Mouse (Mus musculus) splenic B cell, adult 2 months (primary cell): Measurements from ENCODE around the gene Shtn1.

Experiments
- DNase-seq: peaks from one replicate; pipeline ENCODE4 v3.0.0-alpha.2; 2011; ENCODE audit warnings: low read depth, low spot score
- H3K27me3 ChIP-seq: 2 replicates; pipeline ENCODE4 v1.6.1; 2012; ENCODE audit warnings: mild to moderate bottlenecking, low read length, moderate library complexity, mixed read lengths; ENCODE audit not compliant: control insufficient read depth, poor library complexity, insufficient read depth, severe bottlenecking
- H3K36me3 ChIP-seq: 2 replicates; pipeline ENCODE4 v1.6.1; 2012; ENCODE audit warnings: mild to moderate bottlenecking, low read length, moderate library complexity, mixed read lengths; ENCODE audit not compliant: control insufficient read depth, poor library complexity, insufficient read depth, severe bottlenecking

The Shtn1 gene

DNA sequence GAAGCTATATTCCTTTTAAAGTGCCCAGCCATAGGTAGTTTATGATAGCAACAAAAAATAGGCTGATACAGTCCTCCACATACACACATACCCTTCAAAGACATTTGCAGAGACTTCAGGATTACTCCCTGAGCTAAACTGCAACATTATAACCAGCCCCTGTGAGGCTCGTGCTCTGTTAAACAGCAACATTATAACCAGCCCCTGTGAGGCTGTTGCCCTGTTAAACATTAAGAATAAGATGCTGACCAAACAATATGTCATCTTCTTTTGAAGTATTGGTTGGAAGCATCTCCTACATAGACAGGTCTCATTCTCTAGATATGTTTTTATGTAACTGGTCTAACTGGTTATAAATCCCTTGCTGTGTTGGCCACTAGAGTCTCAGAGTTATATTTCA, 45.7 kb downstream of the Shtn1 start:
- no peak for DNase-seq
- H3K36me3 ChIP-seq: no peaks in the 10 kb centered on the region
- H3K27me3 ChIP-seq: no peaks in the 10 kb centered on the region

DNA sequence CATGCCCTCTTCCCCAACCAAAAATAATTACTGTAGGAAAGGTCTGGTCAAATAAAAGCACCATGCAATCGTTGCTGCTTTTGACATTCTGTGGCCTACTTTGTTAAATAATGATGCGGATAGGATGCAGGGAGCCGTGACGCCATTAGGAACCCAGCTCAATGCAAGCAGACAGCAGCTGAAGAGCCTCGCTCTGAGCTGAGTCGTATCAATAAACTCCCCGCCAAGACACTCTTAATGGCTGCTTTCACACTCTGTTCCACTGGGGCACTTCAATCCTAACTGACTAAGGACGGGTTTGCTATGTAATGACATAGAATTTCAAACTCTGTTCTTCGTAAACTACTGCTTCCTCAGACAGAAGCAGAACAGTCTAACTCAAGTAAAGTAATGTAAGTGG, 46.9 kb downstream of the Shtn1 start:
- Histone ChIP-seq H3K36me3 (no peaks in the 10 kb centered on the region), H3K27me3 (no peaks in the 10 kb centered on the region)
- no peak for DNase-seq

DNA sequence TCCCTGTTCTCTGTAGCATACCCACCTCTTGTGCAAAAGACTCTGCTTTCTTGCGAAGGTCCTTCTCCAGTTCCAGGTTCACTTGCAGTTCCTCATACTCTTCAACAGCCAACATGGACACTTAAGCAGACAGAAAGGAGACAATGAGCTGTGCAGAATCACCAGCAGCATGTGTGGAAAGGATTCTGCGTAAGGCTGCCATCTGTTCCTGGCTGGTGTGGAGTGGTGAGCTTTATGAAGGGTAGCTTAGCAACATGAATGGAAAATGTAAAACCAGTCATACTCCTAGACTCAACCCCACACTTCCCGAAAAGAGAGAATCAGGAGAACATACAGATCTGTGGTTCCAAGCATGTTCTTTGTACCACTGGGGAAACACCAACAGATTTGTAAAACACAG, 47.8 kb downstream of the Shtn1 start:
- no peaks in the 10 kb centered on the region for H3K36me3 ChIP-seq
- no peaks in the 10 kb centered on the region for H3K27me3 ChIP-seq
- no peak for DNase-seq

DNA sequence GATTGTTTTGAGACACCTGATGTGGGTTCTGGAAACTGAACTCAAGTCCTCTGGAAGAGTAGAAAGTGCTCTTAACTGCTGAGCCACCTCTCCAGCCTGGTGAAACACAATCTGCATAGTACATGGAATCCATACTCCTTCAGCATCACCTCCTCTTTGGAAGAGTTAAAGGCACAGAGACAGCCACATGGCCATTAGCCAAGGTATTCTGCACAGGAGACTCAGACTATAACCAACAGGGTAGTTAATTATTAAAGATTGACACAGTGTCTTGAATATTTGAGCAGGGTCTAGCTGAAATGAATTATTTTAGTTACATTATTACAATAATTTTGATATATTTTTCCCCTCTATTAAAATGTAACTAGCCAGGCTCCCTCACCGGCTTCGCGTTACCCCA, 52.0 kb downstream of the Shtn1 start:
- Histone ChIP-seq H3K27me3 (no peaks in the 10 kb centered on the region), H3K36me3 (no peaks in the 10 kb centered on the region)
- no peak for DNase-seq

DNA sequence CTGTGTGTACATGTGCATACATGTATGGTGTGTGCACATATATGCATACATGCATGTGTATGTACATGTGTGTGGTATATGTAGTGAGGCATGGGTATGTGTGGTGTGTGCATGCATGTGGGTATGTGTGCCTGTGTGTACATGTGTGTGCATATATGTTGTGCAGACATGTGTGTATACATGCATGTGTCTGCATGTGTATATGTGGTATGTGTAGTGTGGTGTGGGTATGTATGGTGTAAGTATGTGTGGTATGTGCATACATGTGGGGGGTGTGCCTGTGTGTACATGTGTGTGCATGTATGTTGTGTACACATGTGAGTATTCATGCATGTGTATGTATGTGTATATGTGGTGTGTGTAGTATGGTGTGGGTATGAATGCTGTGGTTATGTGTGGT, 54.3 kb downstream of the Shtn1 start:
- no peaks in the 10 kb centered on the region for H3K27me3 ChIP-seq
- DNase-seq: no peak
- H3K36me3 ChIP-seq: no peaks in the 10 kb centered on the region

DNA sequence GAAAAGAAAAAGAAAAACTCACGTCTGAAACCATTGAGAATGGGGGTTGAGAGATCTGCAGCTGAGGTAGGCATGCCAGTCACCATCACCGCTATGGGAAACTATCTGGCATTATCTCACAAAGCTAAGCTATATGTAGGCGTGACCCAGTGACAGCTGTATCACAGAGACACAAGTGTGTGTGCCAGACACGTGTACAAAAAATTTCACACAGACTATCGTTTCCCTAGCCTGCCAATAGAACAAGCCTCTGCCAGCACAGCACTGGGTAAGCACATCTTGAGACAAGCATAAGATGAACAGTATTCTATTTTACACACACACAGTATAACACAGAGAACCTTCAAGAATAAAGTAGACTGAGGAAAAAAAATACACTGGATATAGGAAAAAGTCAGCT, 65.1 kb downstream of the Shtn1 start:
- no peak for DNase-seq
- no peaks in the 10 kb centered on the region for H3K27me3 ChIP-seq
- H3K36me3 ChIP-seq: no peaks in the 10 kb centered on the region

DNA sequence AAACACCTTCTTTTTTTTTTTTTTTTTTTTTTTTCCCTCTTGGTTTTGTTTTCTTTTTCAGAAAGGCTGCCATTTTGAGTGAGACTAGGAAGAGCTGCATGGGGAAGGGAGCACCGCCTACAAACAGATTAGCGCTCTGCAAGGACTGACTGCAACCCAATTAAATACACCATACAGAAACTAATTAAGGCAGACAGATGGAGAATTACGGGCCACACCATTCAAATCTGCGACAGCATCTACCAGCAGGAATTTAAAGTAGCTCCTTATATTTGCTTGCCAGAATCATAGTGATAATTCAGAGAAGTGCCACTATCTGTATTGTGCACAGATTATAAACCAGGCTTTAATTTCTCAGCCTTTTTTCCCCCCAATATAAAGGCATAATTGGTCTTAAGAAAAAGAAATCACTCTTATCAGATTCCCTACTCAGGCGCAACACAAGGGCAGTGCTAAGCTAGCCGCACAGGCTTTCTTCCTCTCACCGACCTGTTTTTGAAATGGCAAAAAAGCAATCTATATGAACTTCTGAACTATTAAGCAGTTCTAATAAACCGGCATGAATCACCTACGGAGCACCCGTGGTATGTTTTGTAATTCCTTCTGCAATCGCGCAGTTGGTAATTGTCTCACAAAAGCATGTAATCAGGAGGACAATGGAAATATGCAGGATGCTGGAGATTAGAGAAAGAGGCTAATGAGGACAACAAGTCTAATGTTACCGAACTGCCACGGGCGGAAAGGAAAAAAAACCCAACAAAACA, 69.1 kb downstream of the Shtn1 start:
- Histone ChIP-seq H3K27me3 (no peaks in the 10 kb centered on the region), H3K36me3 (no peaks in the 10 kb centered on the region)
- no peak for DNase-seq

DNA sequence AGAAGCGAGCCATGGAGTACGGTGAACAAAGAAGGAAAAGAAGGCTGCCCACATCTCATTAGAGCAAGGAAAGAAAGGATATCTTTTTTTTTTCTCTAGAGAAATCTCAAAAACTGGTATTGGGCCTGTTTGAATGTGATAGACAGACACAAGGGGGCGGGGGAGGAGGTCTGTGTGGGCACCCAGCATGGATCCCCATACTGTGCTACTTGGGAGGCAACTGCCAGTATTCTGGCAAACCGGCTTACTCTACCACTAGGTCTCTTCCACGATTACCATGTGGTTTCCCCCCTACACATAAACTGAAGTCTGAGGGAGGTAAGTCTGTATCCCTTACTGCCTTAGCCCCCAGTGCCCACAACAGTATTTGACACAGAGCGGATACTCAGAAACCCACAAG, 73.1 kb downstream of the Shtn1 start:
- no peaks in the 10 kb centered on the region for H3K27me3 ChIP-seq
- DNase-seq: no peak
- no peaks in the 10 kb centered on the region for H3K36me3 ChIP-seq

DNA sequence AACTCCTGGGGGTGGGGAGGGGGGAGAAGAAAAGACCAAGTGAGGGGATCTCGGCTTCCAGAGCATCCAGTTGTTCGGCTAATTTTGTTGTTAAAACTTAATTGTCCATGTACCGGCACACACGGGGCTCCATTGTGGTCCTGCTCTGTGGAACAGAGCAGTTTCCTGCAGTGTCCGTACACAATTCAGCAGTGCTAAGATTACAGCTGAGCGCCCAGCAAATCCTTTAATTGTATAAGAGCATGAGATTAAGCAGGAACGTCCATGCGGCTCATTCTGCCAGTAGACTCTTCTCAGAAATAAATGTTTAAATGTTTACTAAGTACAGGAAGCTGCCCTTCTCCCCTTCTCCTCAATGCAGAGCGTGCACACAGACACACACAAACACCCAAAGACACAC, 94.3 kb downstream of the Shtn1 start:
- no peak for DNase-seq
- H3K36me3 ChIP-seq: no peaks in the 10 kb centered on the region
- H3K27me3 ChIP-seq: no peaks in the 10 kb centered on the region; the same call in 1 of the 2 replicates

DNA sequence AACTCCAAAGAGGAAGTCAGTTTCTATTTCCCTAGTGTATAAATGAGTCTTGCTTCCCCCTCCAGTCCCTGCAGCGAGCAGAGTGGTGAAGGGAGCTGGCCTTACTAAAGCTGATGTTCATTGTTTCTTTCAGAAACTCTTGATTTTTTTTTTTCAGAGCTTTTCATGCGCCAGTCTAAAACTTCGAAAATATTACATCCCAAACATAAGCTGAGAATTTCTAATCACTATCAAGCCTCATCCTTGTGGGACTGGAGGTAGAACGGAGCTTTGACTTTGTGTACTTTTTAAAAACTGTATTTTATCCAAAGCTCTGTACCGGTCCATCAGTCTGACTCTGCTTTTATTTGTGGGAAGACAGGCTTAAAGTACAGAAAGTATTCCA, 95.9 kb downstream of the Shtn1 start:
- H3K36me3 ChIP-seq: no peaks in the 10 kb centered on the region
- no peaks in the 10 kb centered on the region; the same call in 1 of the 2 replicates for H3K27me3 ChIP-seq
- DNase-seq: no peak

DNA sequence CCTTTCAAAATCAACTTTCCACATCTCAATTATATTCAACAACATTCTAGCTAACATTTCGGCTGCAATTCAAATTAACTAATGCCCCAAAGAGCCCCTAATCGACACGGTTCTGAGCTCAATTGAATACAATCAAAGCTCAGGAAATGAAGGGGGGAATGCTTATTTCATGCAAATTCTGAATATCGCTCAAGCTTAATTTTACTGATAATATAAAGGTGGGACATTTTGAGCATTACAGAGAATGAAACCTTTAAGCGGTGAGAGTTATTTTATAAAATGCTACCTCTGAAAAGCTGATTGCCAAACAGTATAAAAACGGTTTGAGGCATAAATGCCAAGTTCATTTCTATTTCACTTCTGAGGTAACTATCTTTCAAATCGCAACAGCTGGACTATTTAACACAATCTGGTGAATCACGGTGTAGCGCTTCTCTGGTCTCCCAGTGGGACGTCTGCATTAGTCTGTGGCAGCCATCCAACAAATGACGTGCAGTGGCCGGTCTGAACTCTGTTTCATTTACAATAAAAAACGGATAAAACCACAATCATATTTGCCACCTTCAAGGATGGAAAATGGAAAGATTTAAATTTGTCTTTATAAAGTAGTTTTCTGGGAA, 96.4 kb downstream of the Shtn1 start:
- Histone ChIP-seq H3K36me3 (no peaks in the 10 kb centered on the region), H3K27me3 (no peaks in the 10 kb centered on the region; the same call in 1 of the 2 replicates)
- DNase-seq: no peak

DNA sequence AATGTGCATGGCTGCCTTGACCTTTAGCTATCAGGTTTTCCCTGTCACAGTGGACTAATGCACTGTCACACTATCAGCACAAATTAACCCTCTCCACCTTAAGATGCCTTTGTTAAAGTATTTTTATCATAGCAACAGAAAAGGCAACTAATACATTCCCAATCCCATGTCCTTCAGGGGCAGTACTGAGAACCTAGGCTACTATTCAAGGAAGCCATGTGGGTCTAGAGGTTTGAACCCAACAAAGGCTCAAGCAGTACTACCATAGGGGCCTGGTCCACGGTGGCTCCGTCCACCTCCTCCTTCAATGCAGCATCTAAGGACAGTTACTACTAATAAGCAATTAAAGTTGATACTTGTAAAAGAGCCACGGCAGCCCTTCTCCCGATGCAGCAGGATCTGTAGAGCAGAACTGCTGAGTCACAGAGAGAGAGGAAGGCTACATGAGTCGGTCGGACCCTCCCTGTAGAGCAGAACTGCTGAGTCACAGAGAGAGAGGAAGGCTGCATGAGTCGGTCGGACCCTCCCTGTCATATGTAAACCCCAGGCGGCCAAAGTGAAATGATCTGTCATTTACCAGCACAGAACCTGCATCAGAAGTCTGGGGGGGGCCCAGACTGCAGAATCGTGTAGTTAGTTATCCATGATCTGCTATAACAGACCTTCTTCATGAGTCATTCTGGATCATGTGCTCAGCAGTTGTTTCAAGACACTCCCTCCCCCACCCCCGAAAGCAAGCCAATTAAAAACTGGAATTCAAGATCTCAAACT, 97.3 kb downstream of the Shtn1 start:
- DNase-seq: no peak
- H3K27me3 ChIP-seq: no peaks in the 10 kb centered on the region; the same call in 1 of the 2 replicates
- no peaks in the 10 kb centered on the region for H3K36me3 ChIP-seq

DNA sequence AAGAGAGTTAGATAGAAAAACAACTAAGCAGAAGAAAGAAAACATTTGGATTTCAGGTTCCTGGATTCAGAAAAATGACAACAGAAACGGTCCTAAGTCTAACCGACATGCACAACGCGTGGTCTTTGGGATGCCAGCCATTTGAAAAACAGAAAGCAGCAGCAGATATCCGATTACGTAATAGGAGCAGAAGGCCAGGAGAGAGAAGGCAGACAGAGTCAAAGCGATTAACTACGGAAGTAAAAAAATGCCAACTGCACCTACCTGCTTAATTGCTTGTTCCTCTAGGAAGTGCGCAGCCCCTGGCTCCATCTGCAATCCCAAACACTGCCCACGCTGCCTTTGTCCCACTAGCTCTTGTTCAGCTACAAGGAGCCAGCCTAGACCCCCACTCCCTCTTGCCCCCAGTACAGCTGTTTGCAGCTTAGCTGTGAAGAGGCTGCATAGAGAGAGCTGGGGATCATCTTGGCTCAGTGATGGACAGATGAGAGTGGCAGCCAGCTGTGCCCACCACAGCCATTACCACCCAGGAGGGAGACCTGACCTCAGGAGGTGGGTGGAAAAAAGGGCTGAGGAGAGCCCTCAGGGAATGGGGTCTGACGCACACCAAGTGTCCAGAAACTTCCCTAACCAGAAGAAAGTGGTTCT, 100.6 kb downstream of the Shtn1 start:
- DNase-seq: no peak
- Histone ChIP-seq H3K36me3 (no peaks in the 10 kb centered on the region), H3K27me3 (no peaks in the 10 kb centered on the region)

DNA sequence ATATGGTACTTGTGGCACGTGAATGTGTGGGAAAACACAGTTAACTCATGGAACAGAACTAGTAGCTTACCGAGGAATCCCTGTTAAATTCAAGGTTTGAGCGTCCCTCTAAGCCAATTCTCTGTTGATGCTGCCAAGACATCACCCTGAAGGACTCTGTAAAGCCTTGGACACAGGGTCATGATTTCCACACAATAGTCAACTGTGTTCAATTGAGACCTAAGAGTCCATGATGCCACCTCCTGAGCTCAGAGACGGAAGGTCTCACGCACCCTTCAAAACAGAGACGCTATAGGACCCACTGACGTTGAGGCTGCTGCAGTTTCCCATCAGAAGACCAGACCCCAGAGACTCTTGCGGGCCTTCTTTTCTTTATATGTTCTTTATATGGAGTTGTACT, 101.8 kb downstream of the Shtn1 start:
- no peaks in the 10 kb centered on the region for H3K36me3 ChIP-seq
- DNase-seq: no peak
- no peaks in the 10 kb centered on the region for H3K27me3 ChIP-seq

DNA sequence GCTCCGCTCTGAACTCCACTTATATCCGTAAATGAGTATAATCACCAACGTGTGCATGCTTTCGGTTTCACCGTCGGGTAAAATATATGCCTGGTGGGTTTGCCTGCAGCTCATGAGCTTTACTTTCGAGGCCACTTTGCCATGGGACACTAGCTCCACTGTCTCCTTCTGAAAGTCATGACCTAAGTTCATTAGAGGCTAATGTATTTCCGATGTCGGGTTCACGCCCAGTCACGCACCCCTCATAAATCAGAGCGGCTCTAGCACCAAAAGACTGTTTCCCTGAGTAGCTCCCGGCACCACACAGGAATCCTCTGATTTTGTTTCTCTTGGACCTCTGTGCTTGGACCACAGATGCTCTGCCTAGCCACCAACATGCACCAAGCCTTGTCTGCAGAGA, 105.1 kb downstream of the Shtn1 start:
- no peak for DNase-seq
- Histone ChIP-seq H3K27me3 (no peaks in the 10 kb centered on the region), H3K36me3 (no peaks in the 10 kb centered on the region)
